Mouse (Mus musculus): Measurements from ENCODE around the gene Dcst2. TPM values are rescaled to one million over a fixed set of nuclear protein-coding genes. Genes with fewer than 3 reads are reported as not detected.
A peak's percentile ranks its signal among the peaks of the same experiment; 100 is the strongest.

The Dcst2 gene
- total and polyA plus RNA-seq, 3 experiments, result 0.06 TPM; not detected in 2

- TF ChIP-seq CHD1 (IDR thresholded peaks at IDR 0.05; ENCODE audit: low read depth, low read length) (no peak), KAT2A (conservative IDR thresholded peaks at IDR 0.05; ENCODE audit: low read depth, low read length) (no peak), GATA1 (IDR thresholded peaks at IDR 0.05; ENCODE audit: low read depth, low read length) (no peak), SIN3A (IDR thresholded peaks at IDR 0.05; ENCODE audit: low read length) (0 out of 2 replicates have a peak, but pooled peaks have one; percentile 11), HCFC1 (IDR thresholded peaks at IDR 0.05; ENCODE audit: low read depth, low read length) (no peak)
- Histone ChIP-seq H3K79me2 (ENCODE audit: control insufficient read depth, insufficient read depth, low read length, poor library complexity) (no peaks in the 10 kb centered on the region), H3K4me1 (ENCODE audit: control insufficient read depth in 1 of 2, insufficient read depth in 2 of 2, low read length in 2 of 2) (peaks cover 4 to 5% of the 10 kb centered on the region in 2 experiments), H3K27ac (ENCODE audit: control insufficient read depth, low read depth, low read length) (no peak overlapping the region), H3K4me3 (ENCODE audit: control insufficient read depth in 1 of 2, insufficient read depth in 1 of 2, low read depth in 2 of 2, low read length in 2 of 2) (no peak overlapping the region), H3K9ac (ENCODE audit: control insufficient read depth, low read depth, low read length, poor library complexity, severe bottlenecking) (no peak overlapping the region), H3K36me3 (ENCODE audit: control insufficient read depth in 1 of 2, insufficient read depth in 2 of 2, low read length in 2 of 2) (no peaks in the 10 kb centered on the region), H3K27me3 (ENCODE audit: control insufficient read depth in 1 of 2, insufficient read depth in 2 of 2, low read length in 2 of 2) (peaks cover 27% of the 10 kb centered on the region in 2 experiments), H3K9me3 (replicated peaks; ENCODE audit: insufficient read depth, low read length) (no peaks in the 10 kb centered on the region)
- no peak for DNase-seq (ENCODE audit: low read depth, low spot score)
These were observed 44.5 kb upstream of the Dcst2 start for GRCm38 (mm10) chr3:89317246-89317645.

GRCm38 (mm10) chr3:89318316-89318715, 43.5 kb upstream of the Dcst2 start:
- TF ChIP-seq MAFK (IDR thresholded peaks at IDR 0.05; ENCODE audit: borderline replicate concordance, low read depth, low read length) (no peak), ZKSCAN1 (IDR thresholded peaks at IDR 0.05; ENCODE audit: low read depth, low read length) (no peak), RAD21 (IDR thresholded peaks at IDR 0.05; ENCODE audit: low read depth, low read length) (no peak), POLR2AphosphoS2 (IDR thresholded peaks at IDR 0.05; ENCODE audit: low read length) (no peak), ZMIZ1 (IDR thresholded peaks at IDR 0.05; ENCODE audit: low read depth, low read length) (no peak), MYC (IDR thresholded peaks at IDR 0.05; ENCODE audit: low read depth, low read length) (no peak), RCOR1 (IDR thresholded peaks at IDR 0.05; ENCODE audit: low read depth, low read length) (no peak), POLR2A (IDR thresholded peaks at IDR 0.05; ENCODE audit: control insufficient read depth in 1 of 2, insufficient read depth in 1 of 2, low read depth in 1 of 2, low read length in 2 of 2, poor library complexity in 1 of 2) (no peak), EP300 (IDR thresholded peaks at IDR 0.05; ENCODE audit: low read depth in 1 of 2, low read length in 2 of 2) (no peak), USF1 (IDR thresholded peaks at IDR 0.05; ENCODE audit: low read depth, low read length) (no peak), ZNF384 (IDR thresholded peaks at IDR 0.05; ENCODE audit: low read depth, low read length) (no peak), ELF1 (IDR thresholded peaks at IDR 0.05; ENCODE audit: low read depth, low read length) (no peak), CTCF (IDR thresholded peaks at IDR 0.05 in 2 of 3, conservative IDR thresholded peaks at IDR 0.05 in 1 of 3; ENCODE audit: control insufficient read depth in 1 of 3, insufficient read depth in 1 of 3, low read depth in 2 of 3, low read length in 3 of 3, poor library complexity in 1 of 3, severe bottlenecking in 1 of 3) (no peak), TCF12 (IDR thresholded peaks at IDR 0.05; ENCODE audit: low read depth, low read length) (no peak), ZC3H11A (IDR thresholded peaks at IDR 0.05; ENCODE audit: low read depth, low read length) (no peak), TAL1 (IDR thresholded peaks at IDR 0.05; ENCODE audit: low read length) (no peak), MEF2A (IDR thresholded peaks at IDR 0.05; ENCODE audit: extremely low read depth, insufficient replicate concordance, low read depth, low read length, poor library complexity, severe bottlenecking) (no peak), E2F4 (IDR thresholded peaks at IDR 0.05; ENCODE audit: borderline replicate concordance, low read depth, low read length) (no peak), UBTF (IDR thresholded peaks at IDR 0.05; ENCODE audit: borderline replicate concordance, insufficient read depth, low read depth, low read length) (no peak)
- no peaks in the 10 kb centered on the region for H3K79me2 ChIP-seq (ENCODE audit: control insufficient read depth, insufficient read depth, low read length, poor library complexity)
- peaks cover 21 to 26% of the 10 kb centered on the region in 2 experiments for H3K27me3 ChIP-seq (ENCODE audit: control insufficient read depth in 1 of 2, insufficient read depth in 2 of 2, low read length in 2 of 2)
- H3K4me1 ChIP-seq (ENCODE audit: control insufficient read depth in 1 of 2, insufficient read depth in 2 of 2, low read length in 2 of 2), result peaks cover 4 to 8% of the 10 kb centered on the region in 2 experiments
- DNase-seq (ENCODE audit: low read depth, low spot score), result no peak
- no peak overlapping the region for H3K27ac ChIP-seq (ENCODE audit: control insufficient read depth, low read depth, low read length)
- no peak overlapping the region for H3K4me3 ChIP-seq (ENCODE audit: control insufficient read depth in 1 of 2, insufficient read depth in 1 of 2, low read depth in 2 of 2, low read length in 2 of 2)
- H3K36me3 ChIP-seq (ENCODE audit: control insufficient read depth in 1 of 2, insufficient read depth in 2 of 2, low read length in 2 of 2), result no peaks in the 10 kb centered on the region
- H3K9ac ChIP-seq (ENCODE audit: control insufficient read depth, low read depth, low read length, poor library complexity, severe bottlenecking), result no peak overlapping the region
- H3K9me3 ChIP-seq (replicated peaks; ENCODE audit: insufficient read depth, low read length), result no peaks in the 10 kb centered on the region
